Mouse (Mus musculus) lung, postnatal 0 days (tissue): ENCODE results near the gene Plpp7.

Experiments used
- CTCF ChIP-seq: IDR thresholded peaks from 2 replicates; pipeline ENCODE4 v1.5.1; 2016; ENCODE audit warnings: antibody characterized with exemption, mild to moderate bottlenecking
- EP300 ChIP-seq: IDR thresholded peaks from 2 replicates; pipeline ENCODE4 v1.6.1; 2016; ENCODE audit warnings: antibody characterized with exemption, mild to moderate bottlenecking, control low read depth

- TF ChIP-seq CTCF (no peak), EP300 (no peak)
Measured at GRCm38 (mm10) chr2:32089606-32090005, 5.7 kb upstream of the Plpp7 start.
